Mouse (Mus musculus) bone marrow macrophage, adult 2 months (primary cell): Measurements from ENCODE around the gene Elac2.

Experiments used
- CTCF ChIP-seq: IDR thresholded peaks from 2 replicates; pipeline ENCODE4 v1.5.1; 2012; ENCODE audit warnings: low read depth, mild to moderate bottlenecking, low read length, moderate library complexity
- POLR2A ChIP-seq: IDR thresholded peaks from 2 replicates; pipeline ENCODE4 v1.6.1; 2012; ENCODE audit warnings: mild to moderate bottlenecking, low read depth, low read length, borderline replicate concordance

GRCm38 (mm10) chr11:65006047-65006446 is 27.2 kb downstream of the Elac2 start:
- TF ChIP-seq CTCF: no peak
- TF ChIP-seq POLR2A: no peak
